Mouse (Mus musculus) limb, embryonic 14.5 days (tissue): ENCODE data around the gene Hlf. TPM values are rescaled to one million over a fixed set of nuclear protein-coding genes. Genes with fewer than 3 reads are reported as not detected.
A peak's percentile ranks its signal among the peaks of the same experiment; 100 is the strongest.

ENCODE experiments used
- ATAC-seq: fragments of 200-750 bp; cut with Nextera tagmentation; 2 replicates; pipeline ENCODE4 v1.8.0; 2017; ENCODE audit warnings: low read depth, moderate number of reproducible peaks, moderate TSS enrichment; ENCODE audit not compliant: low FRiP score
- DNase-seq: peaks from one replicate; pipeline ENCODE4 v3.0.0-alpha.2; 2015; ENCODE audit warnings: low spot score
- H3K27ac ChIP-seq: fragments of 300-500 bp; sonication (generic); replicated peaks from 2 replicates; pipeline ENCODE4 v1.5.1; 2014; ENCODE audit warnings: low read depth, mild to moderate bottlenecking, low read length, moderate library complexity, mixed read lengths
- H3K27me3 ChIP-seq: fragments of 300-500 bp; sonication (generic); 2 replicates; pipeline ENCODE4 v1.6.1; 2014; ENCODE audit warnings: low read length, mixed read lengths; ENCODE audit not compliant: control insufficient read depth, insufficient read depth
- H3K36me3 ChIP-seq: fragments of 300-500 bp; sonication (generic); 2 replicates; pipeline ENCODE4 v1.6.1; 2014; ENCODE audit warnings: mild to moderate bottlenecking, low read length, moderate library complexity, mixed read lengths; ENCODE audit not compliant: control insufficient read depth, insufficient read depth
- H3K4me1 ChIP-seq: fragments of 300-500 bp; sonication (generic); 2 replicates; pipeline ENCODE4 v1.6.1; 2014; ENCODE audit warnings: antibody characterized with exemption, low read length, mixed read lengths; ENCODE audit not compliant: control insufficient read depth, insufficient read depth
- H3K4me2 ChIP-seq: fragments of 300-500 bp; sonication (generic); replicated peaks from 2 replicates; pipeline ENCODE4 v1.6.1; 2014; ENCODE audit warnings: low read depth, mild to moderate bottlenecking, low read length, moderate library complexity; ENCODE audit not compliant: severe bottlenecking
- H3K4me3 ChIP-seq: fragments of 300-500 bp; sonication (generic); replicated peaks from 2 replicates; pipeline ENCODE4 v1.5.1; 2014; ENCODE audit warnings: low read length
- H3K9ac ChIP-seq: fragments of 300-500 bp; sonication (generic); 2 replicates; pipeline ENCODE4 v1.6.1; 2014; ENCODE audit warnings: mild to moderate bottlenecking, low read depth, low read length, moderate library complexity; ENCODE audit not compliant: severe bottlenecking
- H3K9me3 ChIP-seq: fragments of 300-500 bp; sonication (generic); 2 replicates; pipeline ENCODE4 v1.6.1; 2016; ENCODE audit warnings: low read length; ENCODE audit not compliant: control insufficient read depth
- POLR2A ChIP-seq: fragments of 200-500 bp; IDR thresholded peaks from 2 replicates; pipeline ENCODE4 v1.8.0; 2012; ENCODE audit warnings: inconsistent platforms, mild to moderate bottlenecking, moderate library complexity, borderline replicate concordance; ENCODE audit not compliant: insufficient read depth, insufficient read length; ENCODE audit errors: extremely low read depth
- WGBS: fragments of 180-500 bp; shearing (Covaris S2); extraction: QIAGEN DNeasy Blood & Tissue Kit; methylation state at CpG from one replicate; pipeline ENCODE4 v1.1.7; 2014; 5-methylcytosine and 5-hydroxymethylcytosine counted together
- polyA plus RNA-seq, 2 experiments: library from polyadenylated mRNA; depleted of rRNA in 1 of 2; stranded (reverse) in 1 of 2; unstranded in 1 of 2; fragments of >200 nt; fragmentation: Nextera tagmentation in 1 of 2; extraction: Ambion mirVana in 1 of 2; gene quantifications; 2 replicates each; pipeline versions ENCODE4 v1.2.1 to v1.2.3; 2012 to 2014

Gene Hlf
- 2.8 and 3.7 TPM in 2 replicates for polyA plus RNA-seq (2012; rRNA removed)
- polyA plus RNA-seq (2014; fragmentation: Nextera tagmentation; extraction: Ambion mirVana): 2.2 and 2.9 TPM in 2 replicates

GRCm38 (mm10) chr11:90390817-90391173, at the start of gene Hlf:
TSS of gene Hlf (minus strand) at chr11:90390895.
- H3K4me3 ChIP-seq: peak within 1 kb of the TSS; percentile 46
- H3K27me3 ChIP-seq: peaks cover 44% of the 10 kb centered on the region
- H3K36me3 ChIP-seq: no peaks in the 10 kb centered on the region
- under 1% methylated on average over 40 of the region's 40 CpGs for WGBS
- H3K9me3 ChIP-seq: no peaks in the 10 kb centered on the region
- TF ChIP-seq POLR2A: no peak
- H3K9ac ChIP-seq: peak within 1 kb of the TSS; percentile 40
- H3K4me1 ChIP-seq: peaks cover 12% of the 10 kb centered on the region; the same call in 1 of the 2 replicates
- no peak within 1 kb of the TSS for H3K27ac ChIP-seq
- ATAC-seq (peak; percentile 96), DNase-seq (peak; percentile 90)
- peak within 1 kb of the TSS; percentile 94 for H3K4me2 ChIP-seq

- no peak overlapping the region for H3K9ac ChIP-seq
- no peak overlapping the region for H3K4me2 ChIP-seq
- no peak overlapping the region for H3K27ac ChIP-seq
- no peak for DNase-seq
- H3K4me3 ChIP-seq: no peak overlapping the region
- H3K36me3 ChIP-seq: no peaks in the 10 kb centered on the region
- no peaks in the 10 kb centered on the region for H3K9me3 ChIP-seq
- 65% methylated on average over 5 of the region's 5 CpGs for WGBS
- no peak for TF ChIP-seq POLR2A
- ATAC-seq: no peak
- H3K27me3 ChIP-seq: no peaks in the 10 kb centered on the region
- H3K4me1 ChIP-seq: no peaks in the 10 kb centered on the region
These were observed 48.1 kb upstream of the Hlf start for GRCm38 (mm10) chr11:90438768-90439167.

GRCm38 (mm10) chr11:90425207-90425525, 34.5 kb upstream of the Hlf start:
- Histone ChIP-seq H3K27me3 (no peaks in the 10 kb centered on the region), H3K4me3 (no peak overlapping the region), H3K4me1 (no peaks in the 10 kb centered on the region), H3K9me3 (no peaks in the 10 kb centered on the region), H3K4me2 (no peak overlapping the region), H3K27ac (no peak overlapping the region), H3K36me3 (no peaks in the 10 kb centered on the region), H3K9ac (no peak overlapping the region)
- 84% methylated on average over 4 of the region's 4 CpGs for WGBS
- TF ChIP-seq POLR2A: no peak
- ATAC-seq (no peak), DNase-seq (no peak)

DNA sequence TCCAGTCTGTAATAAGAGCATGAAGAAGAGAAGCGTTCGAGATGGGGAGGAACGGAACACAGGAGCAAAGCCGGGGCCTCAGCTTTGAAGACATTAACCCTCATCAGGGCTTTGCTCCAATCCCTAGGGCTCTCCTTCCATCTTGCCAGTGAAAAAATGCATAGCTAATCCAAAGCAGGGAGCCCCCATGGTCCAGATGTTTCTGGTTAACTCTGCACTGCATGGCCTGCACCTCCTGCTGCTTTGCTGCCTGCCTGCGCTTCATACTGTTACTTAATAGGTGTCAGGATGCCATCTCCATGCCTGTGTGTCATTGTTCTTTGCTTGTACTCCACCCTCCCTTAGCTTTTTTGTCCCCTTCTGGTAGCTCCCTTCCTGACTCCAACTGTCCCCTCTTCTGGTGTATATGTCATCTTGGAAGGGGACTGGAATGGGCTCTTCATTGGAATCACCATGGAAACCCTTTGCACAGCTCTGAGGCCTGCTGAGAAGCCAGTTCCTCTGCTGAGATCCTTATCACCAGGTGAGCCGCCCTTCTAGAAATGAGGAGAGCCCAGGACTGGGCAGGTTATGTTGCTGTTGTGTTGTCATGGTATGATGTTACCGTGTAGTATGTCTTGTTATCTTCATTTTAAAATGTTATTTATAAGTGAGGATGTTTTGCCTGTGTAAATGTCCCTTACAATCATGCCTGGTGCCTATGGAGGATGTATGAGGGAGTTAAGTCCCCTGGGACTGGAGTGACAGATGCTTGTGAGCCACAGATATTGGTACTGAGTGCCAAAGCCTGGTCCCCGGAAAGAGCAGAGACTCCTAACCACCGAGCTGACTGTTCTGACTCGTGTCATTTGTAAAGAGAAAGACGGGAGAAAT, 33.9 kb upstream of the Hlf start:
- H3K9ac ChIP-seq: no peak overlapping the region
- no peaks in the 10 kb centered on the region for H3K4me1 ChIP-seq
- no peaks in the 10 kb centered on the region for H3K36me3 ChIP-seq
- no peaks in the 10 kb centered on the region for H3K27me3 ChIP-seq
- 52% methylated on average over 11 of the region's 11 CpGs for WGBS
- no peak overlapping the region for H3K4me2 ChIP-seq
- H3K27ac ChIP-seq: no peak overlapping the region; the same call in 1 of the 2 replicates
- TF ChIP-seq POLR2A: no peak
- ATAC-seq: peak; percentile 81
- no peak overlapping the region for H3K4me3 ChIP-seq
- DNase-seq: peak; percentile 49
- no peaks in the 10 kb centered on the region for H3K9me3 ChIP-seq

DNA sequence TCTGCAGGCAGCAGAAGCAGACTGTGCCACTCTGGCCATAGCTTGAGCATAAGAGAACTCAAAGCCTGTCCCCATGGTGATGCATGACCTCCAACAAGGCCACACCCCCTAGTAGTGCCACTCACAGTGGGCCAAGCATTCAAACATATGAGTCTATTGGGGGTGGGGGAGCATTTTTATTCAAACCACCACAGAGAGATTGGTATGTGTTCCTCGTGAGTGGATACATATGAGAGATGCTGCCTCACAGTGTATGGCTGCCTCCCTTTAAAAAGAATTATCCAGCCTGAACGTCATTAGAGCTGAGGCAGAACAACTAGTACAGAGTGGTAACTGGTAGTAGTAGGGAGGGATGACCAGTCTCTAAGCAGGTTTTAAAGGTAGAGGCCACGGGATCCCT, 33.2 kb upstream of the Hlf start:
- no peak overlapping the region; the same call in 1 of the 2 replicates for H3K27ac ChIP-seq

More for the DNA sequence above, 33.2 kb upstream of the Hlf start:
- Histone ChIP-seq H3K9me3 (no peaks in the 10 kb centered on the region), H3K27me3 (peaks cover 3% of the 10 kb centered on the region; the same call in 1 of the 2 replicates), H3K4me1 (no peaks in the 10 kb centered on the region), H3K9ac (no peak overlapping the region), H3K4me3 (no peak overlapping the region), H3K36me3 (no peaks in the 10 kb centered on the region), H3K4me2 (no peak overlapping the region)
- TF ChIP-seq POLR2A: no peak
- ATAC-seq (no peak), DNase-seq (no peak)
- 33% methylated on average over 3 of the region's 3 CpGs for WGBS
